Mouse (Mus musculus): ENCODE data around the gene Letm1. TPM values are rescaled to one million over a fixed set of nuclear protein-coding genes. Genes with fewer than 3 reads are reported as not detected.

Letm1 gene
- total and polyA plus RNA-seq, 3 experiments, result 60.2 to 148 (median 140) TPM

GRCm38 (mm10) chr5:33816008-33816725 lies 33.5 kb upstream of the Letm1 start:
- Histone ChIP-seq H3K4me1 (ENCODE audit: control insufficient read depth, insufficient read depth, low read length) (peaks cover 2% of the 10 kb centered on the region; the same call in 1 of the 2 replicates), H3K36me3 (ENCODE audit: control insufficient read depth, insufficient read depth, low read length) (no peaks in the 10 kb centered on the region), H3K9ac (ENCODE audit: low read depth, low read length) (no peak overlapping the region), H3K79me2 (replicated peaks; ENCODE audit: control insufficient read depth, insufficient read depth, low read length) (no peaks in the 10 kb centered on the region), H3K27me3 (ENCODE audit: control insufficient read depth, insufficient read depth, low read length) (no peaks in the 10 kb centered on the region), H3K4me3 (no peak overlapping the region), H3K27ac (no peak overlapping the region)
- no peak for DNase-seq
- intact Hi-C loops (cut with DNase I), result loop anchor here (5.0 kb wide), 1 partner anchor 121 kb away; the partner anchor contains the start of gene Nelfa
- TF ChIP-seq POLR2A (IDR thresholded peaks at IDR 0.05; ENCODE audit: insufficient read depth, low read depth, low read length) (no peak), CTCF (IDR thresholded peaks at IDR 0.05) (no peak), EP300 (IDR thresholded peaks at IDR 0.05; ENCODE audit: insufficient read depth, low read depth, low read length) (no peak)
- WGBS, result 82% methylated on average over 6 of the region's 6 CpGs

DNA sequence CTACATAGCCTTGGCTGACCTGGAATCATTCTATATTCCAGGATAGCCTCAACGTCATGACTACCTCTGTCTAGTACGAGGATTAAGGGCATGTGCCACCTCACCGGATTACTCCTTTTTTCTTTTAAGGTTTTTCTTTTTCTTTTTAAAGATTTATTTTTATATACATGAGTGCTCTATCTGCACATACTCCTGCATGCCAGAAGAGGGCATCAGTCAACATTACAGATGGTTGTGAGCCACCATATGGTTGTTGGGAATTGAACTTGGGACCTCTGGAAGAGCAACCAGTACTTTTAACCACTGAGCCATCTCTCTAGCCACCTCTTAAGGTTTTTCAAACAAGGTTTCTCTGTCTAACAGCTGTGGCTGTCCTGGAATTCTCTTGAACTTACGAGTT lies 28.9 kb upstream of the Letm1 start:
- Histone ChIP-seq H3K79me2 (replicated peaks; ENCODE audit: control insufficient read depth, insufficient read depth, low read length) (no peaks in the 10 kb centered on the region), H3K27ac (no peak overlapping the region), H3K36me3 (ENCODE audit: control insufficient read depth, insufficient read depth, low read length) (no peaks in the 10 kb centered on the region), H3K4me3 (no peak overlapping the region), H3K27me3 (ENCODE audit: control insufficient read depth, insufficient read depth, low read length) (no peaks in the 10 kb centered on the region), H3K4me1 (ENCODE audit: control insufficient read depth, insufficient read depth, low read length) (no peaks in the 10 kb centered on the region), H3K9ac (ENCODE audit: low read depth, low read length) (no peak overlapping the region)
- TF ChIP-seq EP300 (IDR thresholded peaks at IDR 0.05; ENCODE audit: insufficient read depth, low read depth, low read length) (no peak), CTCF (IDR thresholded peaks at IDR 0.05) (peak; percentile 55)
- intact Hi-C loops (cut with DNase I), result no loop called here
- no peak for DNase-seq
- WGBS, result 91% methylated on average over 4 of the region's 4 CpGs

GRCm38 (mm10) chr5:33803337-33803736 lies 20.7 kb upstream of the Letm1 start:
- Histone ChIP-seq H3K27me3 (ENCODE audit: control insufficient read depth, insufficient read depth, low read length) (no peaks in the 10 kb centered on the region), H3K4me1 (ENCODE audit: control insufficient read depth, insufficient read depth, low read length) (no peaks in the 10 kb centered on the region), H3K4me3 (no peak overlapping the region), H3K27ac (no peak overlapping the region), H3K36me3 (ENCODE audit: control insufficient read depth, insufficient read depth, low read length) (no peaks in the 10 kb centered on the region), H3K9ac (ENCODE audit: low read depth, low read length) (no peak overlapping the region), H3K79me2 (replicated peaks; ENCODE audit: control insufficient read depth, insufficient read depth, low read length) (no peaks in the 10 kb centered on the region)
- intact Hi-C loops (cut with DNase I), result no loop called here
- no peak for DNase-seq
- 74% methylated on average over 2 of the region's 2 CpGs for WGBS
- TF ChIP-seq CTCF (IDR thresholded peaks at IDR 0.05), result no peak
- TF ChIP-seq POLR2A (IDR thresholded peaks at IDR 0.05; ENCODE audit: insufficient read depth, low read depth, low read length), result no peak
- TF ChIP-seq EP300 (IDR thresholded peaks at IDR 0.05; ENCODE audit: insufficient read depth, low read depth, low read length), result no peak

DNA sequence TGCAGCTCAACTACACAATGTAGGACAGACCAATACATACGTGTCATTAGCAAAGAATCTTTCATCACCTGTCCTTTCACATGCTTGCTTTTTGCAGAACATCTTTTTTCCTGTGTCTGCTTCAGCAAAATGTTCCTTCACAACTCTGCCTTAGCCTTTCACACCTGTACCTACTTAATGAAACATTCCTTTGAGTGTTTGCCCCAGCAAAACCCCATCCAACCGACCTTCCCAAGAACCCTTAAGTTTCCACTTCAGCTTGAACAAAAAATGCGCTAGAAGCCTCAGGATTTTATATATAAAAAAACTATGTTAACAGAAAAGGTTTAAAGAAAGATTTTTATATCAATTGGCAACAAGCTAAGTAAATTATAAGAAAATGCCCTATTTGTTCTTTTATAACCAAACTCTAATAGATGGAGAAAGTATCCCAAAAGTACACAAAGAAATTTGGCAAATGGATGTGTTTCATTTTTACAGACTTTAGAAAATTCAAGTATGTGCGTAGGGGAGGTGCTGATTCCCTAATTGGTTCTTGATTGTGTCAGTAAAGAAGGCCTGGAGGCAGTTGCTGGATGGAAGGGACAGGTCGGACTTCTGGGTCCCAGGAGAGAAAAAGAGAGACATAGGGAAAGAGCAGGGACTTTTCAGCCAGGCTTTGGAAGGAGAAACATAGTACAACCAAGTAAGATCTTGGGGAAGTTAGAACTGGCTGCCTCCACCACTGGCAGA lies 9.5 kb upstream of the Letm1 start:
- 71% methylated on average over 5 of the region's 5 CpGs for WGBS
- no peak for DNase-seq
- peaks cover 2% of the 10 kb centered on the region; the same call in 1 of the 2 replicates for H3K4me1 ChIP-seq (ENCODE audit: control insufficient read depth, insufficient read depth, low read length)
- H3K9ac ChIP-seq (ENCODE audit: low read depth, low read length), result no peak overlapping the region
- no peaks in the 10 kb centered on the region for H3K27me3 ChIP-seq (ENCODE audit: control insufficient read depth, insufficient read depth, low read length)
- intact Hi-C loops (cut with DNase I), result no loop called here
- TF ChIP-seq EP300 (IDR thresholded peaks at IDR 0.05; ENCODE audit: insufficient read depth, low read depth, low read length) (no peak), POLR2A (IDR thresholded peaks at IDR 0.05; ENCODE audit: insufficient read depth, low read depth, low read length) (no peak), CTCF (IDR thresholded peaks at IDR 0.05) (no peak)
- no peak overlapping the region for H3K4me3 ChIP-seq
- H3K36me3 ChIP-seq (ENCODE audit: control insufficient read depth, insufficient read depth, low read length), result no peaks in the 10 kb centered on the region
- H3K27ac ChIP-seq, result no peak overlapping the region
- H3K79me2 ChIP-seq (replicated peaks; ENCODE audit: control insufficient read depth, insufficient read depth, low read length), result no peaks in the 10 kb centered on the region

- TF ChIP-seq EP300 (IDR thresholded peaks at IDR 0.05; ENCODE audit: insufficient read depth, low read depth, low read length) (no peak), POLR2A (IDR thresholded peaks at IDR 0.05; ENCODE audit: insufficient read depth, low read depth, low read length) (no peak), CTCF (IDR thresholded peaks at IDR 0.05) (no peak)
- H3K27ac ChIP-seq, result peak overlapping the region; percentile 86
- peak overlapping the region; percentile 79 for H3K9ac ChIP-seq (ENCODE audit: low read depth, low read length)
- intact Hi-C loops (cut with DNase I), result loop anchor here (2.0 to 5.0 kb wide), 3 partner anchors 36 to 154 kb away; partner anchors contain the start of genes Nelfa, Tacc3 and Tmem129
- H3K27me3 ChIP-seq (ENCODE audit: control insufficient read depth, insufficient read depth, low read length), result no peaks in the 10 kb centered on the region
- peak overlapping the region; percentile 83 for H3K4me3 ChIP-seq
- peaks cover 6% of the 10 kb centered on the region for H3K4me1 ChIP-seq (ENCODE audit: control insufficient read depth, insufficient read depth, low read length)
- no peaks in the 10 kb centered on the region for H3K36me3 ChIP-seq (ENCODE audit: control insufficient read depth, insufficient read depth, low read length)
- H3K79me2 ChIP-seq (replicated peaks; ENCODE audit: control insufficient read depth, insufficient read depth, low read length), result peaks cover 4% of the 10 kb centered on the region
- DNase-seq, result no peak
- 9% methylated on average over 6 of the region's 6 CpGs for WGBS
Measured at GRCm38 (mm10) chr5:33782999-33783390, 378 bp upstream of the Letm1 start.

GRCm38 (mm10) chr5:33781964-33782344 lies 663 bp downstream of the Letm1 start:
- Histone ChIP-seq H3K27me3 (ENCODE audit: control insufficient read depth, insufficient read depth, low read length) (no peaks in the 10 kb centered on the region), H3K4me3 (peak overlapping the region; percentile 83), H3K79me2 (replicated peaks; ENCODE audit: control insufficient read depth, insufficient read depth, low read length) (peaks cover 4% of the 10 kb centered on the region), H3K9ac (ENCODE audit: low read depth, low read length) (peak overlapping the region; percentile 79), H3K36me3 (ENCODE audit: control insufficient read depth, insufficient read depth, low read length) (no peaks in the 10 kb centered on the region), H3K4me1 (ENCODE audit: control insufficient read depth, insufficient read depth, low read length) (peaks cover 6% of the 10 kb centered on the region), H3K27ac (peak overlapping the region; percentile 86)
- intact Hi-C loops (cut with DNase I), result loop anchor here (2.0 to 5.0 kb wide), 3 partner anchors 37 to 155 kb away; partner anchors contain the start of genes Nelfa, Tacc3 and Tmem129
- no peak for TF ChIP-seq CTCF (IDR thresholded peaks at IDR 0.05)
- 5% methylated on average over 11 of the region's 11 CpGs for WGBS
- DNase-seq, result no peak
